Mouse (Mus musculus) right cerebral cortex, postnatal 36 days (tissue): ENCODE data around the gene Tcirg1.

Experiments
- DNase-seq, 2 experiments: peaks; one replicate each; pipeline ENCODE4 v3.0.0; 2022; ENCODE audit warnings: low spot score in 2 of 2, mixed read lengths in 1 of 2

The Tcirg1 gene

DNA sequence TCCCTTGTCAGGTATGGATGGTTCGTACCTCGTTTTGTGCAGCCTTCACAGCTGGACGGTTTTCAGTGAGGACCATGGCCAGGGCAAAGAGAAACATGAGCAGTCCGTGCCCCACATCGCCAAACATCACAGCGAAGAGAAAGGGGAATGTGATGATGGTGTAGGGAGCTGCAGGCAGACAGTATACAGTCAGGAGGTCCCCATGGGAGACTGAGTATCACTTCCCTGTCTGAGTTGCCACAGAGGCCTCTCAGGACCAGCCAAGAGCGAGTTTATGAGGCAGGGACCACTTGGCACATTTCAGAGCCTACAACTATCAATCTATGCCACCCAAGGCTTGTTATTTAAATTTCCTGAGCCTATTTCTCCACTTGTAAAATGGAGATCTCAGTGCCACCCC is 8.0 kb downstream of the Tcirg1 start:
- DNase-seq = no peak

DNA sequence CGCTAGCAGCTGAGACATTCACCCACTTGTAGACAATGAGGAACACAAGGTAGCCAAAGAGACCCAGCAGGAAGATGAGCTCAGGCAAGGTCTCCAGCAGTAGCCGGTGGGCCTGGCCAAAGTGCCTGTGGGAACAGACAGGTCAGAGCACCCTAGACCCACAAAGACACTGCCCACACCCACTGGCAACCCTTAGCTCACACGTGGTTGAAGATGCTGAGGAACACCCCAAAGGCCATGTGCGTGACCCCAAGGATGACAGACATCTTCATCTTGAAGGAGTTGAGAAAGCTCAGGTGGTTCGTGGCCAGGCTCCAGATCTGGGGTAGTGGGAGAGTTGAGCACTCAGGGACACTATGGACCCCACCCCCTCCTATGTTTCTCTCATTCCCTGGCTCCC is 9.4 kb downstream of the Tcirg1 start:
- no peak for DNase-seq

DNA sequence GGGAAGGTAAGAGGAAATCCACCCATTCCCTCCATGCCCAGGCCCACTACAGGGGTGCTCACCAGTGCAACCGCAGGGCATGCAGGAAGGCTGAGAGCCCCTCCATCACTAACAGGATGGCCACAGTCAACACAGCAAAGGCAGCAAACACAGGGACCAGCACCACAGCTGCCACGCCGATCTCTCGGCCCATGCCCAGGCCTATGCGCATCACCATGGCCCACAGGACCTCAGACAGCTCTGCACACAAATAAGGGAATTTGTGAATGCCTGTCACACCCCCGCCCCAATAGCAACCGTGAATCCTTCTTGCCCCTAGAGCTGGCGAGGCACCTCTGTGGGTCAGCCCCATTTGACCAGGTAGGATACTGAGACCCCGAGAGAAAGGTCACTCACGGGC is 10.7 kb downstream of the Tcirg1 start:
- no peak for DNase-seq

DNA sequence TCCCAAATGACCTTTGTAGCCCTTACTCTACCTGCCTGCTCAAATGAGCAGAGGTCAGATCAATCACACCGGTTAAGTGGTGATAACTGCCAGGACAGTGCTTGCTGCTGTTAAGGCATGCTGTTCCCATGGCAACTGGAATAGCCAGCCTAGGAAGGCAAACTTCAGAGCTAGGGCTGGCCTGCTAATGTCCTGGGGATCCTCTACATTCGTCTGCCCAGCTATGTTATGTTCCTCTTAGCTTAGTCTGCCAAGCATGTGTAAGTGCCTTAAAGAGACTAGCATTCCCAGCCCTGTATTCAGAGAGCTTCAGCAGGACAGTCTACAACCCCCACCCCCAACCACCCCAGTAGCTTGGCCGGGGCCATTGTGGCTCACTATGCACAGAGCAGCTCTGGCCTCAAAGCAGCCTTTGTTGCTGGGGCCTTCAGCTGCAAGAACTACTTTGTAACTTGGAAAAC is 11.7 kb downstream of the Tcirg1 start:
- DNase-seq = no peak

DNA sequence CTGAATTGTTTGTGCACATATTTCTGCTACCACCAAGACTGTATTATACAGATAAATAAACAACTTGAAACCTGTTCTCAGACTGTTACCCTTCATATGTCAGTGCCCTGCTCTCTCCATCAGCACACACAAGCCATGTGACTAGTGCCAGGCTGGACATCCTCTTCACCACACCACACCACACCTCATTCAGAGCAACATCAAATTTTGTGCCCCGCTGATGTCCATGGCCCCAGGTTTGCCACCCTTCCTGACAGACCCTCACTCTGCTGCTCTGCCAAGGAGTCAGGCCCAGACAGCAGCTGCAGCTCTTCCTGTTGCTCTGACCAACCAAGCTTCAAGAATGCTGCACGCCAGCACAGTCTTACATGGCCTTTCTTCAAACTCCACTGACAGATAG is 12.6 kb downstream of the Tcirg1 start:
- DNase-seq = no peak

DNA sequence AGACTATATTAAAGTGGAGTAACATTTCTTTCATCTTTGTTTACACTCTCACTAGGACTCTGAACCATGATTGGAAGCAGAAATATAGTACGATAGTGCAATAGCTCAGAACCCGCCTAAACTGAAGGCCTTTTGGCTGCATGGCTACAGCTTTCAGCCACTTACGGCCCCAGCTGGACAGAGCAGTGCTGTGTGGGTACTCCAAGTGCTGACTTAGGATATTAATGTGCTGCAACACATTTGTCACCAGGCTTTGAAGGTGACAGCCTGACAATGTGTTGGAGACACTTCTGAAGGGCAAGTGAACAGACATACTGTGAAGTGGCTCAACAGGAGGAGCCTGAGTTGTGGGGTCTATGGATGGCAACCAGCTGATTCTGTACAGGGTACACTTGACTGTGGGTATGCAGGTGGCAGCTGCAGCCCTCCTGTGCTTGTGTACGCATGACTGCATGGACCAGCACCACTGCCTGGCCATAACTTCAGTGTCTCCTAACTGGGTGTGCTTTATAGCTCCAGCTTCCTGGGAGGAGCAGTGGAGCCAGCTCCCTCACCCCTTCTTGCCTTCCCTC is 13.3 kb downstream of the Tcirg1 start:
- no peak for DNase-seq

DNA sequence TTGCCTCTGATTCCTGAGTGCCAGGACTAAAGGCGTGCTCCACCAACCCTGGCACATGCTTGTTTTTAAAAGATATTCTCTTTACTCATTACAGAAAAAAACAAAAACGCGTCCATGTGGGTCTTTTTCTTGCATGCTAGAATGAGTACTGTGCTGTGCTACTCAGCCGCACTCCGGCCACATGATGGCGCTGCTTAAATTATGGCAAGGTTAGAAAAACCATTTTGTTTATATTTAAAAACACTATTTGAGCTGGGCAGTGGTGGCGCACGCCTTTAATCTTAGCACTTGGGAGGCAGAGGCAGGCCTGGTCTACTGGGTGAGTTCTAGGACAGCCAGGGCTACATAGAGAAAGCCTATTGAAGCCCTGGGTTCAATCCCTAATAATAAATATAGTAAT is 16.8 kb downstream of the Tcirg1 start:
- DNase-seq = no peak

DNA sequence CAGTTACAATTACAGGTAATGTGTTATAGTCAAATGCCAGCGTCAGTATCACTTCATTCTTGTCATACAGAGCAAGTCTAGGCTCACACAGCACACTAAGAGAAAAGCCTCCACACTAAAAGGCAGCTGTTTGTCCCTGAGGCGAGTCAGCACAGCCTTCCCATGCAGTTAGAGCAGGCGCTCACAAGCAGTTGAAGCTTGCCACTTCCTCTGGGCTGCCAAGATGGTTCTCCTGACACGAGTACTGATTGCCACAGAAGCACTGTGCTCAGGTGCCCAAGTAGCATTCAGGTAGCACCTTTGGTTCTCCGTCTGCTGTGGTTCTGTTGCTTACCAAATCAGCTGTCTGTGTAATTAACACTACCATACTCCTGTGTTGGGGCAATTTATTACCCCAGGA is 17.8 kb downstream of the Tcirg1 start:
- DNase-seq = no peak

DNA sequence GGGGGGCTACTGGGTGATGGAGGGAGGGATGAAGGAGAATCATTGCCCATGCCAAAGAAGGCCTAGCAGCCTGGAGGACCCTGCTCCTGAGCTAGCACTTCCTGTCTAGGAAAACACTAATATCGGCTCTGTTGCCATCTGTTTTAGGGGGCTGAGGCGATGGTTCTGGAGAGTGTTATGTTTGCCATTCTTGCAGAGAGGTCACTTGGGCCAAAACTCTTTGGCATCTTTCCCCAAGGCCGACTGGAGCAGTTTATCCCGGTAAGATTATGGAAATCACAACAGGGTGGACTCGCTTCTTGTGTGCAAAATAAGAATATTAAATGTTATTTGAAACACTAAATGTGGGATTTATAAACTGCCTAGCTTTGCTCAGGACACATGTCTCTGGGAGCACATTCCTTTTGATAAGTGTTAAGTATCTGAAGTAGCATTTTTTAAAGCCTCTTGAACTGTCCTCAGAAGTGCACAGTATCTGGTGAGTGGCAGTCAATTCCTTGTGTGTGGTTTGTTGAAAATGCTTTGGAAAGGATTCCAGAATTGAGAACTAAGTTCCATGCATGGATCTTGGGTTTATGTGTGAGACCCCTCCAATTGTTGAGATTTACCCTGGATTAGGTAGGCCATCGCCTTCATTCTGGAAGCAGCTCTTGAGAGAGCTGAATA is 22.5 kb downstream of the Tcirg1 start:
- no peak for DNase-seq

DNA sequence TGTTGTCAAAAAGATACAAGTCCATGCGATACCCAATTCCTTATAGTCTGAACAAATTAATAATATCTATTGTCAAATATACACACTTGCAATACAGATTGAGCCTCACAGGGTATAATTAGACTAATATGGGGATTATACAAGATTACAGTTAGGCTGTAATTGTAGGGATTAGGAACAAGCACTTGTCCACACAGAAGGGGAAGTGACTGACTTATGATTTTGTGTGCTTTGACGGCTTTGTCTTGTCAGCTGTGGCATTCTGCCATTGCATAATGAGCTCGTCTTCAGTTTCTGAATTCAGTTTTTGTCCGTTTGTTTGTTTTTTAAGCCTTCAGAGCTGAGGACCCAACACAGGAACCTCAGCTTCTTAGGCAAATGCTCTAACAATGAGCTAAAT is 24.7 kb downstream of the Tcirg1 start:
- DNase-seq = no peak

DNA sequence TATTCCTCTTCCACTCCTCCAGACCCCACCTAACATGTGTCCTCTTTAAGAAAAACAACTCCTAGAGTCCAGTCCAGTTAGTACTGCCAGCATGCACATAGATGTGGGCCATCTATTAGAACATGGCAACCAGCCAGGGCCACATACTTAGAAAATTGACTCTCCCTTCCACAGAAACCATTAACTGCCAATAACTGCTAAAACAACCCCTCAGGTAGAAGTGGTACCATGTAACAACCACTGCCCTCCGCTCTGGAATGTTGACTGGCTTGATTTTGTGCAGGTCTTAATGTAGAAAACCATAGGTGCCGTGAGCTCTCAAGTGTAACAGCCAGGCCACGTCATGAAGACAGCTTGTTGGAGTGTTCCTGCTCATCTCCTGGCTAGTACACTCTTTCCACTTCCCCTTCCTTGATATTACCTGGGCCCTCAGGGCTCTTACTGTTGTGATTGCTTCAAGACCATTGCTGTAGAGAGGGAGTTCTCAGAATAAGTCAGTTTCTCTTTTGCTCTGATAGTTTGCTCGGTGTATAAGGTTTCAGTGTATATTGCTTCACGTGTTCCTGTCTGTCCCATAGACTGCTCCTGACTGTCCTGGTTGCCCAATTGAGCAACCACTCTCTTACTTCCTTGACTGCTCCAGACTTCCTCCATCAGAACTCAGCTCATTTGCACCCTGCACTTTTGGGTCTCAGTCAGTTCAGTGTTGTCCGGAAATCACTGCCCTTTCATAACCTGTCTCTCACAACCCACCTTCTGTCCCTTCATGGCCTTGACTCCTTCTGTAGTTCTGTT is 26.7 kb downstream of the Tcirg1 start:
- DNase-seq = no peak

DNA sequence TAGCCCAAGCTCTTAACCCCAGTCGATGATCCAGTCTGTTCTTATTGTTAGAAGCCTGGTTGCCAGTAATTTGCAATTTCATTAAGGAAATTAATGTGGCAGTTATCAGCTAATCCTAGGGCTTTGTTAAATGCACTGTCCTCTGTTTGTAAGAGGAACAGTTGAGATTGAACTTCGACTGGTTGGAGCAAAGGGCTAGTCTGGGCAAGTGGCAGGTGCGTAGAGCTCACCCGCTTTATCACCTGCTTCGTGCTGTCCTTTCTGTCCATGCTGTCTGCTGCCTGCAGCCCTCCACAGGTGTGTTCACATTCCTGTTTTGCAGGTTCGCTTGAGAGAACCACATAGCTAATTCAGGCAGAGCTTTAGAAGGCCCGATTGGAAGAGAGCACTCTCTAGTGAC is 31.9 kb downstream of the Tcirg1 start:
- no peak for DNase-seq

DNA sequence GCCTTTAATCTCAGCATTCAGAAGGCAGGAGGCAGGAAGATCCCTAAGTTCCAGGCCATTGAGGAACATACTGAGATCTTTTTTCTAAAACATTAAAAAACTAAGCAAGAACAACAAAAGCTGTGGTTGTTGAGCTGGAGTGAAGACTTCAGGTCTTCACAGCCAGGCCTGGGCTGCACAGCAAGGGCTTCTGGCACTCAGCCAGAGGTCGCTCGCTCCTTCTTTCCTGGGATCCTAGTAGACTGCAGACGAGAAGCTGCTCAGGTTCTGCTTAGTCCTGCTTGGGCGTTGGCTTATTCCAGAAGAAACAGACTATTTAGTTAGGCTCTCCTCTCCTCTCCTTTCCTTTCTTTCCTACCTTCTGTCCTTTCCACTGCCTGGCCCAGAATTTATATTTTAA is 34.6 kb downstream of the Tcirg1 start:
- no peak for DNase-seq

DNA sequence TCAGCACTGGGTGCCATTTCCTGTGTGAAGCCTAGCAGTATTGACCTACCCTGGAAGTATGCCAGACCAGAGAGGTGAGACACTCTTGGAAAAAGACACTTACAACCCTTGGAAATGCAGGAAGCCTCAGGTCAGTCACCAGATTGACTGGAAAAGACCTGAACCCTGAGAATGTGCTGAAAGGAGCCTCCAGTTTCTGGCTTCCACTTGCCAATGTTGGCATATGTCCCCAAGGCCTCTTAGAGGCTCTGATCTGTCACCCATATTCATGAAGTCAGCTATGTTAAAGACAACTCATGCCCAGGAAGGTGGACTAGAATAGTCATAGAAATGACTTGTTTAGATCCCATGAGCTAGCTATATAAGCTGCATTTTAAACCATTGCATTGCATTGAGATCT is 35.5 kb downstream of the Tcirg1 start:
- no peak for DNase-seq

DNA sequence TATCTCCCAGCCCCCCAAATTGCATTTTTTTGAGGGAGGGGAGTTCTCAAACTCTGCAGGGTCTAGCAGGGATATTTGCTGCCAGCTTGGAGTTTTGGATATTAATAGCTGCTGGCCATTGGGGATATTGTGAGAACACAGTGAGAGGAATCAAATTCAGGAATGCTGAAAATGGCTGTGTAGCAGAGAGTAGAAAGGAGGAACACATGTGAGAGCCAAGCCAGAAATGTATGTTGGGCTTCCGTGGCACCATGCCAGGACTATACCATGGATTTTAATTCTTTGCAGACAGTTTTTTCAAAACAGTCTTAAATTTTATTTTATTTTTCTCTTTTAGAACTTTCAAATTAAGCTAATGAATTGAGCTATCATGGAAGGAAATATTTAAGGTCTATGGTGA is 38.6 kb downstream of the Tcirg1 start:
- DNase-seq = no peak

DNA sequence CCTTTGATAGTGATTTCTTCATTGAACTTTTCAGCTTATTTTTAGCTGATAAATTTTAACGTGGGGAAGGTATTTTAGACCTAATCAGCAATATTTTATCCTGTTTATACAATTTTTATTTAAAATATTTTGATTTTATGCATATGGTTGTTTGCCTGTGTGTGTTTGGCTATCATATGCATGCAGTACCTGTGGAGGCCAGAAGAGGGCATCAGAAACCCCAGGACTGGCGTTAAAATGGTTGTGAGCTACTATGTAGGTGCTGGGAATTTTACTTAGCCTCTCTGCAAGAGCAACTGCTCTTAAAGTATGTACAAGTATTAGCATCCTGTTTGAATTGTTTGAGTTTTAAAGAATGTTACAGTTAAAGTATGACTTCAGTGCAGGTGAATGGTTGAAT is 42.0 kb downstream of the Tcirg1 start:
- DNase-seq = no peak

DNA sequence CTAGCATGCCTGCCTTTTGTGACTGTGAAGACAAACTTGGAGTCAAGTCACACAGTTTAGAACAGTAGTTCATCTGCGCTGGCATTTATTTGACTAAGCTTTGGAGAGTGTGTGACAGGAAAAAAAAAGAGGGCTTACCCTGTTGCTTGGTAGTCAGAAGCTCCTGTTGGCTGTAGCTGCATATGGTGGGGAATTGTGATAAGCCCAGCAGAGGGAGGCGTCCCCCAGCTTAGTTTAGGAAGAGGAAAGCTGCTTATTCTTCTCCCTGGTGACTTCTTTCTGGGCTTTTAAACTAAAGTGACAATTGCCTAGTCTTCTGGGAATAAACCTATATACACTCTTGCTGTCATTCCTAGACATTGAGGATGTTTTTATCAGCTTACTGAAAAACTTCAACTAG is 44.2 kb downstream of the Tcirg1 start:
- DNase-seq = no peak

DNA sequence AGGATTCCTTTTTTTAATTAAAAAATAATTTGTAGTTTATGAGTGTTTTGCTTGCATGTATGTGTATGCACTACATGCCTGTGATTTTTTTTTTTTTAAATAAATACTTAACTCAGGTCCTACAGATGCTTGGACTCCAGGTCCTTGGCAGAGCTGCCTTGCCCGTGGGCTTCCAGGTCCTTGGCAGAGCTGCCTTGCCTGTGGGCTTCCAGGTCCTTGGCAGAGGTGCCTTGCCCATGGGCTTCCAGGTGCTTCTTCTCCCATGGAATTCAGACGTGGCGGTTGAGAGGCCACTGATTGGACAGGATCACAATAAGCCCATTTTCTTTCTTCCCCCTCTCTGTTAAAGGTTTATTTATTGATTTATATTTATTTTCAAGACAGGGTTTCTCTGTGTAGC is 49.7 kb downstream of the Tcirg1 start:
- no peak for DNase-seq

DNA sequence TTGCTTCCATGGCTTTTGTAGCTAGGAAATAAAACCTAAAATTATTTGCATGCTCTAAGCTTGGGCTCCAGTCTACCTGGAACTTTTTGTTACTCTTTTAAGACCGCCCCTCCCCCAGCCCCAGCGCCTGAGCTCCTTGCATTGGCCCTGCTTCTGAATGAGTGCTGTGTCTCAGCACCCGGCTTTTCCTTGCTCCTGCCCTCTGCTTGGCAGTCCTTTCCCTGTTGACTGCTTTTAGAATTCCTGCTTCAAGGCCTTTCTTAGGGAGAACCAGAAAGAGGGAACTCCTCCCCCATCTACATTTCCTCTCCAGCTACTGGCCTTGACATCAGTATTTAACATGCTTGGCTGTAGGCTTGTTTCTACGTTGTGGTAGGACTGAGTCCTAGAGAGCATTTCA is 51.3 kb downstream of the Tcirg1 start:
- DNase-seq = no peak

DNA sequence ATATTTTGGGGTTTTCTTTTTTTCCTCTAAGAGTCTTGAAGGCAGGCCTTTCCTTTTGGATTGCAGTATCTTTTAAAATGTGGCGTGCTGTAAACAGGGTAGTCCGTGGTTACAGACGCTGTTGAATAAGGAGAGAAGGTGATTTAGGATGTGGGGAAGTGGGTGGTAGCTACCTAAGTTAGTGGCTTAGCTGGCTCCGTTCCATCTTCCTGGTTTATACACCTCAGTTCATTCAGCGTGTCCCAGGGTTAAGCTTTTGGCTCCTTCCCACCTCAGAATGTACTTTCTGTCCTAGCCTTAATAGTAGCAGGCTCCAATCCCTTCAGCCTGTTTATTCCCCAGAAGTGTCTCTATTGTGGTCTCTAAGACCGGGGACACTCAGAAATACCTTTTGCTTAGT is 51.8 kb downstream of the Tcirg1 start:
- no peak for DNase-seq

DNA sequence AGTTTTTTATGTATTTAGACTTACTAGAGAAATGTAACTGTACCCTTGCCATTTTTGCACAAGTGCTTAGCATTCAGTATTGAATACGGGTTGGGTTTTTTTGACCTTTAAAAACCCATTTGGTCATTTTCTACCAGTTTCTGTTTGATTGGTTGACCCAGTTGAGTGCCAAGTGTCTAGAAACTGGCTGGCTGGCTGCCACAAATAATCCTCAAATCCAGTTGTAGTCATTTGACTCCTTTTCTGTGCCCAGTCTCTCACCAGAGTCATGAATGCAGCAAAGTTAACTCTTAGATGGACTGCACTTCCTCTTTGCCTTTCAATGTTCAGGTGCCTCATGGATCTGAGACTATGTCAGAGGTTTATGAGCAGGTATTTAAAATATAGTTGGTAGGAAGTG is 53.0 kb downstream of the Tcirg1 start:
- no peak for DNase-seq

DNA sequence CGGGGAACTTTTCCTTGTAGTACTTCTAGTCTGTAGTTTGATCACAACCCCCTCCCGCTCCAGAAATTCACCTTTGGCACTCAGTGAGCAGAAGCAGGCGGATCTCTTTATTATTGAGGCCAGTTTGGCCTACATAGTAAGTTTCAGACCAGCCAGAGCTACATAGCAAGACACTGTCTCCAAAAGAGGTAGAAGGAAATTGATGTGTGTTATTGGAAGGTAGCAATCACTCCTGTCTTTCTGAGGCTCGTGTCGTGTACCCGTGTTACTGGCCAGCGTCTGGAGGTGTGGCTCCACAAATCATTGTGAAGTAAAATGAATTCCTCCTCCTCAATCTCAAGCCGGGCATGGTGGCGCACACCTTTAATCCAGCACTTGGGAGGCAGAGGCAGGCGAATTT is 53.8 kb downstream of the Tcirg1 start:
- DNase-seq = no peak

DNA sequence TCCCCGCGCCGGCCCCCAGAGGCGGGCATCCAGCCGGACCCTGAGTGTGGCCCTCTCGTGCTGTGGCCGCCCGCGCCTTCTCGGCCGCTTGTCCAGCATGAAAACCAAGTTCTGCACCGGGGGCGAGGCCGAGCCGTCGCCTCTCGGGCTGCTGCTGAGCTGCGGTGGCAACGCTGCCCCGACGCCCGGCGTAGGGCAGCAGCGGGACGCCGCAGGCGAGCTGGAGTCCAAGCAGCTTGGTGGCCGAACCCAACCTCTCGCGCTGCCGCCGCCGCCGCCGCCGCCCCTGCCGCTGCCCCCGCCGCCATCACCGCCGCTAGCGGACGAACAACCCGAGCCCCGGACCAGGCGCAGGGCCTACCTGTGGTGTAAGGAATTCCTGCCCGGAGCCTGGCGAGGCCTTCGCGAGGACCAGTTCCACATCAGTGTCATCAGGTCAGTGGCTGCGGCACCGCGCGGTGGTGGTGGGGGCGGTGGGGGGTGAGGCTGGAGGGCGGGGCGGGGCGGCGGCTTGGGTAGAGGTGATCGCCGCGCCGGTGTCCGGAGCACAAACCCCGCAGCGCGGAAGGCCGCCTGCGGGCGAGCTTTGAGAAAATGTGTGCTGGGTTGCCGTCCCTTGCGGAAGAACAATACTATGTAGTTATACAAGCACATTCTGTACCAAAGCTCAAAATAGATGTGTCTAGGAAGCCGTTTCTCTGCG is 54.8 kb downstream of the Tcirg1 start:
- DNase-seq = peak; percentile 34 to 36
